Mouse (Mus musculus): ENCODE results near the gene Ebf3. TPM values are rescaled to one million over a fixed set of nuclear protein-coding genes. Genes with fewer than 3 reads are reported as not detected.
A peak's percentile ranks its signal among the peaks of the same experiment; 100 is the strongest.

Gene Ebf3
- polyA plus RNA-seq, 1 experiment from 2014 or later = 0.89 TPM

GRCm38 (mm10) chr7:137313183-137313903 lies 902 bp downstream of the Ebf3 start:
- H3K4me2 ChIP-seq (ENCODE audit: low read length) = peak overlapping the region; percentile 86
- H3K9me3 ChIP-seq (replicated peaks; ENCODE audit: control insufficient read depth, low read length) = no peaks in the 10 kb centered on the region
- H3K9ac ChIP-seq (ENCODE audit: low read length) = peak overlapping the region; percentile 59
- H3K27ac ChIP-seq (ENCODE audit: low read depth, low read length) = peak overlapping the region; percentile 65
- ATAC-seq (no peak), DNase-seq (ENCODE audit: low spot score) (peak; percentile 48)
- WGBS = under 1% methylated on average over 77 of the region's 79 CpGs
- peak overlapping the region; percentile 45 for H3K4me3 ChIP-seq (ENCODE audit: low read depth, low read length)
- H3K4me1 ChIP-seq (ENCODE audit: control insufficient read depth, insufficient read depth, low read length) = peaks cover 27% of the 10 kb centered on the region
- H3K36me3 ChIP-seq (ENCODE audit: control insufficient read depth, insufficient read depth, low read length) = no peaks in the 10 kb centered on the region
- H3K27me3 ChIP-seq (replicated peaks; ENCODE audit: control insufficient read depth, insufficient read depth, low read length) = peaks cover 81% of the 10 kb centered on the region

- WGBS = under 1% methylated on average over 10 of the region's 10 CpGs
- peaks cover 27% of the 10 kb centered on the region for H3K4me1 ChIP-seq (ENCODE audit: control insufficient read depth, insufficient read depth, low read length)
- peaks cover 79% of the 10 kb centered on the region for H3K27me3 ChIP-seq (replicated peaks; ENCODE audit: control insufficient read depth, insufficient read depth, low read length)
- peak overlapping the region; percentile 45 for H3K4me3 ChIP-seq (ENCODE audit: low read depth, low read length)
- ATAC-seq (no peak), DNase-seq (ENCODE audit: low spot score) (no peak)
- peak overlapping the region; percentile 59; the same call in 1 of the 2 replicates for H3K9ac ChIP-seq (ENCODE audit: low read length)
- peak overlapping the region; percentile 86 for H3K4me2 ChIP-seq (ENCODE audit: low read length)
- no peaks in the 10 kb centered on the region for H3K9me3 ChIP-seq (replicated peaks; ENCODE audit: control insufficient read depth, low read length)
- no peaks in the 10 kb centered on the region for H3K36me3 ChIP-seq (ENCODE audit: control insufficient read depth, insufficient read depth, low read length)
- no peak overlapping the region for H3K27ac ChIP-seq (ENCODE audit: low read depth, low read length)
Measured at GRCm38 (mm10) chr7:137312933-137313182, 1.4 kb downstream of the Ebf3 start.

GRCm38 (mm10) chr7:137312166-137312932 lies 1.9 kb downstream of the Ebf3 start:
- WGBS = 1% methylated on average over 17 of the region's 17 CpGs
- H3K4me2 ChIP-seq (ENCODE audit: low read length) = peak overlapping the region; percentile 86
- H3K27ac ChIP-seq (ENCODE audit: low read depth, low read length) = no peak overlapping the region
- DNase-seq (ENCODE audit: low spot score) (no peak), ATAC-seq (no peak)
- no peaks in the 10 kb centered on the region for H3K9me3 ChIP-seq (replicated peaks; ENCODE audit: control insufficient read depth, low read length)
- peaks cover 23% of the 10 kb centered on the region for H3K4me1 ChIP-seq (ENCODE audit: control insufficient read depth, insufficient read depth, low read length)
- H3K9ac ChIP-seq (ENCODE audit: low read length) = peak overlapping the region; percentile 59; the same call in 1 of the 2 replicates
- H3K27me3 ChIP-seq (replicated peaks; ENCODE audit: control insufficient read depth, insufficient read depth, low read length) = peaks cover 77% of the 10 kb centered on the region
- H3K4me3 ChIP-seq (ENCODE audit: low read depth, low read length) = peak overlapping the region; percentile 45
- no peaks in the 10 kb centered on the region for H3K36me3 ChIP-seq (ENCODE audit: control insufficient read depth, insufficient read depth, low read length)

GRCm38 (mm10) chr7:137311341-137312110 lies 2.7 kb downstream of the Ebf3 start:
- peak overlapping the region; percentile 29; the same call in 1 of the 2 replicates for H3K4me3 ChIP-seq (ENCODE audit: low read depth, low read length)
- H3K9ac ChIP-seq (ENCODE audit: low read length) = no peak overlapping the region; the same call in 1 of the 2 replicates
- DNase-seq (ENCODE audit: low spot score) (no peak), ATAC-seq (no peak)
- WGBS = 3% methylated on average over 8 of the region's 8 CpGs
- H3K36me3 ChIP-seq (ENCODE audit: control insufficient read depth, insufficient read depth, low read length) = no peaks in the 10 kb centered on the region
- H3K27ac ChIP-seq (ENCODE audit: low read depth, low read length) = no peak overlapping the region
- H3K27me3 ChIP-seq (replicated peaks; ENCODE audit: control insufficient read depth, insufficient read depth, low read length) = peaks cover 77% of the 10 kb centered on the region
- peak overlapping the region; percentile 51; the same call in 1 of the 2 replicates for H3K4me2 ChIP-seq (ENCODE audit: low read length)
- no peaks in the 10 kb centered on the region for H3K9me3 ChIP-seq (replicated peaks; ENCODE audit: control insufficient read depth, low read length)
- H3K4me1 ChIP-seq (ENCODE audit: control insufficient read depth, insufficient read depth, low read length) = peaks cover 19% of the 10 kb centered on the region

- no peak for ATAC-seq
- Histone ChIP-seq H3K36me3 (ENCODE audit: control insufficient read depth, insufficient read depth, low read length) (no peaks in the 10 kb centered on the region), H3K4me3 (ENCODE audit: low read depth, low read length) (peak overlapping the region; percentile 29; the same call in 1 of the 2 replicates), H3K9me3 (replicated peaks; ENCODE audit: control insufficient read depth, low read length) (no peaks in the 10 kb centered on the region), H3K27ac (ENCODE audit: low read depth, low read length) (no peak overlapping the region), H3K4me1 (ENCODE audit: control insufficient read depth, insufficient read depth, low read length) (peaks cover 15% of the 10 kb centered on the region), H3K9ac (ENCODE audit: low read length) (peak overlapping the region; percentile 49), H3K4me2 (ENCODE audit: low read length) (peak overlapping the region; percentile 51), H3K27me3 (replicated peaks; ENCODE audit: control insufficient read depth, insufficient read depth, low read length) (peaks cover 77% of the 10 kb centered on the region)
- peak; percentile 43 for DNase-seq (ENCODE audit: low spot score)
- under 1% methylated on average over 11 of the region's 11 CpGs for WGBS
Measured at GRCm38 (mm10) chr7:137310876-137311275, 3.4 kb downstream of the Ebf3 start.

- ATAC-seq (peak; percentile 24; the same call in 1 of the 2 replicates), DNase-seq (ENCODE audit: low spot score) (peak; percentile 78)
- peaks cover 80% of the 10 kb centered on the region for H3K27me3 ChIP-seq (replicated peaks; ENCODE audit: control insufficient read depth, insufficient read depth, low read length)
- H3K9me3 ChIP-seq (replicated peaks; ENCODE audit: control insufficient read depth, low read length) = no peaks in the 10 kb centered on the region
- under 1% methylated on average over 45 of the region's 49 CpGs for WGBS
- H3K9ac ChIP-seq (ENCODE audit: low read length) = peak overlapping the region; percentile 49
- H3K4me3 ChIP-seq (ENCODE audit: low read depth, low read length) = peak overlapping the region; percentile 29
- H3K4me2 ChIP-seq (ENCODE audit: low read length) = peak overlapping the region; percentile 51
- H3K36me3 ChIP-seq (ENCODE audit: control insufficient read depth, insufficient read depth, low read length) = no peaks in the 10 kb centered on the region
- peaks cover 15% of the 10 kb centered on the region for H3K4me1 ChIP-seq (ENCODE audit: control insufficient read depth, insufficient read depth, low read length)
- peak overlapping the region; percentile 52; the same call in 1 of the 2 replicates for H3K27ac ChIP-seq (ENCODE audit: low read depth, low read length)
Measured at GRCm38 (mm10) chr7:137310091-137310761, 4.0 kb downstream of the Ebf3 start.

- DNase-seq (ENCODE audit: low spot score) = peak; percentile 46
- Histone ChIP-seq H3K9me3 (replicated peaks; ENCODE audit: control insufficient read depth, low read length) (no peaks in the 10 kb centered on the region), H3K27me3 (replicated peaks; ENCODE audit: control insufficient read depth, insufficient read depth, low read length) (peaks cover 79% of the 10 kb centered on the region), H3K9ac (ENCODE audit: low read length) (peak overlapping the region; percentile 49), H3K4me2 (ENCODE audit: low read length) (peak overlapping the region; percentile 51), H3K27ac (ENCODE audit: low read depth, low read length) (peak overlapping the region; percentile 52; the same call in 1 of the 2 replicates), H3K4me3 (ENCODE audit: low read depth, low read length) (peak overlapping the region; percentile 29), H3K4me1 (ENCODE audit: control insufficient read depth, insufficient read depth, low read length) (peaks cover 15% of the 10 kb centered on the region), H3K36me3 (ENCODE audit: control insufficient read depth, insufficient read depth, low read length) (no peaks in the 10 kb centered on the region)
- peak; percentile 29 for ATAC-seq
- WGBS = under 1% methylated on average over 88 of the region's 93 CpGs
Measured at GRCm38 (mm10) chr7:137309071-137310066, 4.9 kb downstream of the Ebf3 start.
